Mouse (Mus musculus) testis, adult 2 months (tissue): ENCODE measurements around the gene Phf6.

Source experiments
- CTCF ChIP-seq: fragments of 200-500 bp; IDR thresholded peaks from 2 replicates; pipeline ENCODE4 v1.5.1; 2012; ENCODE audit warnings: low read depth, mild to moderate bottlenecking, inconsistent platforms, low read length, moderate library complexity; ENCODE audit not compliant: control insufficient read depth, insufficient read depth, insufficient replicate concordance
- POLR2A ChIP-seq: fragments of 200-500 bp; IDR thresholded peaks from 2 replicates; pipeline ENCODE4 v1.6.1; 2012; ENCODE audit warnings: low read depth, mild to moderate bottlenecking, inconsistent platforms, low read length, moderate library complexity; ENCODE audit not compliant: control insufficient read depth

DNA sequence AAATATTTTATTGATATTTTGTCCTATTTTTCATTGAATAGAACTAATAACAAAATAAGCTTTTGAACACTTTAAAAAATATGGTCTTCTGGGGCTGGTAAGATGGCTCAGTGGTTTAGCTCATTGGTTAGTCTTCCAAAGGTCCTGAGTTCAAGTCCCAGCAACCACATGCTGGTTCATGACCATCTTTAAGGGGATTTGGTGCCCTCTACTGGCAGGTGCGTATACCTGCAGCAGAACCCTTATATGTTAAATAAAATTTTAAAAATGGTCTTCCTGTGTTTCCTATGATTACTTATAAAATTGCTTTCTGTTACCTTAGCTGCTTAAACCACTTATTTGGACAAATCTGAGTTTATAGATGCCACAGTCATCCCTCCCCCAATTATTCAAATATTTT lies 16.8 kb downstream of the Phf6 start:
- TF ChIP-seq CTCF (no peak), POLR2A (no peak)
